Mouse (Mus musculus): Measurements from ENCODE around the gene Eef1a2. TPM values are rescaled to one million over a fixed set of nuclear protein-coding genes. Genes with fewer than 3 reads are reported as not detected.

The Eef1a2 gene
- 0.32 and 0.36 TPM in 2 replicates for polyA plus RNA-seq (2014; fragmentation: Nextera tagmentation; extraction: Ambion mirVana)

- no peaks in the 10 kb centered on the region for H3K36me3 ChIP-seq (ENCODE audit: control insufficient read depth, insufficient read depth, low read length)
- no peaks in the 10 kb centered on the region for H3K9me3 ChIP-seq (ENCODE audit: control insufficient read depth, low read length)
- peak within 1 kb of the TSS; percentile 25 for H3K4me2 ChIP-seq (ENCODE audit: low read length)
- ATAC-seq (replicated peaks; ENCODE audit: low FRiP score, low TSS enrichment, low read depth) (no peak), DNase-seq (ENCODE audit: low spot score) (no peak)
- no peak within 1 kb of the TSS for H3K27ac ChIP-seq (ENCODE audit: low read depth)
- H3K4me3 ChIP-seq (ENCODE audit: low read depth, low read length) = peak within 1 kb of the TSS; percentile 6; the same call in 1 of the 2 replicates
- peaks cover 46% of the 10 kb centered on the region for H3K27me3 ChIP-seq (replicated peaks; ENCODE audit: control insufficient read depth, insufficient read depth, low read length)
- 4% methylated on average over 55 of the region's 55 CpGs for WGBS
- H3K9ac ChIP-seq (ENCODE audit: low read length) = 0 out of 2 replicates have a peak within 1 kb of the TSS, but pooled peaks have one; percentile 1
- no peaks in the 10 kb centered on the region for H3K4me1 ChIP-seq (replicated peaks; ENCODE audit: control insufficient read depth, insufficient read depth, low read length)
Observed at GRCm38 (mm10) chr2:181156248-181157121, at the start of gene Eef1a2. TSS of gene Eef1a2 (minus strand) at chr2:181157014.

- no peak for DNase-seq (ENCODE audit: low spot score)
- Histone ChIP-seq H3K4me3 (ENCODE audit: low read depth, low read length) (no peak overlapping the region), H3K4me1 (replicated peaks; ENCODE audit: control insufficient read depth, insufficient read depth, low read length) (no peaks in the 10 kb centered on the region), H3K27me3 (replicated peaks; ENCODE audit: control insufficient read depth, insufficient read depth, low read length) (peaks cover 4% of the 10 kb centered on the region), H3K27ac (ENCODE audit: low read depth) (no peak overlapping the region), H3K36me3 (ENCODE audit: control insufficient read depth, insufficient read depth, low read length) (no peaks in the 10 kb centered on the region), H3K9me3 (ENCODE audit: control insufficient read depth, low read length) (no peaks in the 10 kb centered on the region), H3K9ac (ENCODE audit: low read length) (no peak overlapping the region), H3K4me2 (ENCODE audit: low read length) (no peak overlapping the region)
- peak; percentile 55; the same call in 1 of the 2 replicates for ATAC-seq (replicated peaks; ENCODE audit: low FRiP score, low TSS enrichment, low read depth)
- WGBS = 68% methylated on average over 9 of the region's 9 CpGs
Observed at GRCm38 (mm10) chr2:181206118-181206517, 49.3 kb upstream of the Eef1a2 start.

GRCm38 (mm10) chr2:181205678-181206077, 48.9 kb upstream of the Eef1a2 start:
- Histone ChIP-seq H3K4me1 (replicated peaks; ENCODE audit: control insufficient read depth, insufficient read depth, low read length) (no peaks in the 10 kb centered on the region), H3K27me3 (replicated peaks; ENCODE audit: control insufficient read depth, insufficient read depth, low read length) (no peaks in the 10 kb centered on the region), H3K4me3 (ENCODE audit: low read depth, low read length) (no peak overlapping the region), H3K9ac (ENCODE audit: low read length) (no peak overlapping the region), H3K9me3 (ENCODE audit: control insufficient read depth, low read length) (no peaks in the 10 kb centered on the region), H3K4me2 (ENCODE audit: low read length) (no peak overlapping the region), H3K36me3 (ENCODE audit: control insufficient read depth, insufficient read depth, low read length) (no peaks in the 10 kb centered on the region), H3K27ac (ENCODE audit: low read depth) (no peak overlapping the region)
- DNase-seq (ENCODE audit: low spot score) = no peak
- WGBS = 81% methylated on average over 5 of the region's 5 CpGs
- ATAC-seq (replicated peaks; ENCODE audit: low FRiP score, low TSS enrichment, low read depth) = no peak

GRCm38 (mm10) chr2:181202886-181203285, 46.1 kb upstream of the Eef1a2 start:
- Histone ChIP-seq H3K9ac (ENCODE audit: low read length) (no peak overlapping the region), H3K27me3 (replicated peaks; ENCODE audit: control insufficient read depth, insufficient read depth, low read length) (no peaks in the 10 kb centered on the region), H3K4me1 (replicated peaks; ENCODE audit: control insufficient read depth, insufficient read depth, low read length) (no peaks in the 10 kb centered on the region), H3K27ac (ENCODE audit: low read depth) (no peak overlapping the region), H3K4me2 (ENCODE audit: low read length) (no peak overlapping the region), H3K36me3 (ENCODE audit: control insufficient read depth, insufficient read depth, low read length) (no peaks in the 10 kb centered on the region), H3K4me3 (ENCODE audit: low read depth, low read length) (no peak overlapping the region), H3K9me3 (ENCODE audit: control insufficient read depth, low read length) (no peaks in the 10 kb centered on the region)
- WGBS = 77% methylated on average over 6 of the region's 6 CpGs
- DNase-seq (ENCODE audit: low spot score) (no peak), ATAC-seq (replicated peaks; ENCODE audit: low FRiP score, low TSS enrichment, low read depth) (no peak)

GRCm38 (mm10) chr2:181202422-181202821, 45.6 kb upstream of the Eef1a2 start, which contains the start of gene Ptk6:
TSS of gene Ptk6 (minus strand) at chr2:181202789.
- H3K27ac ChIP-seq (ENCODE audit: low read depth) = no peak within 1 kb of the TSS
- no peak for ATAC-seq (replicated peaks; ENCODE audit: low FRiP score, low TSS enrichment, low read depth)
- no peak for DNase-seq (ENCODE audit: low spot score)
- no peak within 1 kb of the TSS for H3K9ac ChIP-seq (ENCODE audit: low read length)
- H3K36me3 ChIP-seq (ENCODE audit: control insufficient read depth, insufficient read depth, low read length) = no peaks in the 10 kb centered on the region
- WGBS = 86% methylated on average over 3 of the region's 3 CpGs
- no peaks in the 10 kb centered on the region for H3K9me3 ChIP-seq (ENCODE audit: control insufficient read depth, low read length)
- no peaks in the 10 kb centered on the region for H3K4me1 ChIP-seq (replicated peaks; ENCODE audit: control insufficient read depth, insufficient read depth, low read length)
- no peak within 1 kb of the TSS for H3K4me3 ChIP-seq (ENCODE audit: low read depth, low read length)
- no peak within 1 kb of the TSS for H3K4me2 ChIP-seq (ENCODE audit: low read length)
- H3K27me3 ChIP-seq (replicated peaks; ENCODE audit: control insufficient read depth, insufficient read depth, low read length) = no peaks in the 10 kb centered on the region

GRCm38 (mm10) chr2:181201606-181202005, 44.8 kb upstream of the Eef1a2 start:
- no peaks in the 10 kb centered on the region for H3K27me3 ChIP-seq (replicated peaks; ENCODE audit: control insufficient read depth, insufficient read depth, low read length)
- H3K4me3 ChIP-seq (ENCODE audit: low read depth, low read length) = no peak overlapping the region
- no peak overlapping the region for H3K27ac ChIP-seq (ENCODE audit: low read depth)
- H3K4me1 ChIP-seq (replicated peaks; ENCODE audit: control insufficient read depth, insufficient read depth, low read length) = no peaks in the 10 kb centered on the region
- no peak overlapping the region for H3K9ac ChIP-seq (ENCODE audit: low read length)
- H3K4me2 ChIP-seq (ENCODE audit: low read length) = no peak overlapping the region
- H3K36me3 ChIP-seq (ENCODE audit: control insufficient read depth, insufficient read depth, low read length) = no peaks in the 10 kb centered on the region
- 55% methylated on average over 3 of the region's 3 CpGs for WGBS
- no peaks in the 10 kb centered on the region for H3K9me3 ChIP-seq (ENCODE audit: control insufficient read depth, low read length)
- DNase-seq (ENCODE audit: low spot score) = no peak
- no peak for ATAC-seq (replicated peaks; ENCODE audit: low FRiP score, low TSS enrichment, low read depth)

GRCm38 (mm10) chr2:181196628-181197300, 40.0 kb upstream of the Eef1a2 start:
- Histone ChIP-seq H3K9ac (ENCODE audit: low read length) (no peak overlapping the region), H3K27ac (ENCODE audit: low read depth) (no peak overlapping the region), H3K27me3 (replicated peaks; ENCODE audit: control insufficient read depth, insufficient read depth, low read length) (no peaks in the 10 kb centered on the region), H3K4me3 (ENCODE audit: low read depth, low read length) (no peak overlapping the region), H3K9me3 (ENCODE audit: control insufficient read depth, low read length) (no peaks in the 10 kb centered on the region), H3K4me1 (replicated peaks; ENCODE audit: control insufficient read depth, insufficient read depth, low read length) (no peaks in the 10 kb centered on the region), H3K36me3 (ENCODE audit: control insufficient read depth, insufficient read depth, low read length) (no peaks in the 10 kb centered on the region), H3K4me2 (ENCODE audit: low read length) (no peak overlapping the region)
- WGBS = 79% methylated on average over 4 of the region's 4 CpGs
- DNase-seq (ENCODE audit: low spot score) = no peak
- no peak for ATAC-seq (replicated peaks; ENCODE audit: low FRiP score, low TSS enrichment, low read depth)

GRCm38 (mm10) chr2:181193044-181193443, 36.2 kb upstream of the Eef1a2 start:
- 75% methylated on average over 3 of the region's 3 CpGs for WGBS
- Histone ChIP-seq H3K36me3 (ENCODE audit: control insufficient read depth, insufficient read depth, low read length) (peaks cover 9% of the 10 kb centered on the region), H3K9ac (ENCODE audit: low read length) (no peak overlapping the region), H3K4me1 (replicated peaks; ENCODE audit: control insufficient read depth, insufficient read depth, low read length) (peaks cover 8% of the 10 kb centered on the region), H3K4me2 (ENCODE audit: low read length) (no peak overlapping the region), H3K4me3 (ENCODE audit: low read depth, low read length) (no peak overlapping the region), H3K9me3 (ENCODE audit: control insufficient read depth, low read length) (no peaks in the 10 kb centered on the region), H3K27me3 (replicated peaks; ENCODE audit: control insufficient read depth, insufficient read depth, low read length) (no peaks in the 10 kb centered on the region), H3K27ac (ENCODE audit: low read depth) (no peak overlapping the region)
- ATAC-seq (replicated peaks; ENCODE audit: low FRiP score, low TSS enrichment, low read depth) = no peak
- no peak for DNase-seq (ENCODE audit: low spot score)
